Mouse (Mus musculus) midbrain, embryonic 15.5 days (tissue): ENCODE data around the gene Ndufs6. TPM values are rescaled to one million over a fixed set of nuclear protein-coding genes. Genes with fewer than 3 reads are reported as not detected.

Source experiments
- ATAC-seq: fragments of 200-750 bp; cut with Nextera tagmentation; replicated peaks from 2 replicates; pipeline ENCODE4 v1.8.0; 2017; ENCODE audit warnings: moderate TSS enrichment
- H3K27ac ChIP-seq: fragments of 300-500 bp; sonication (generic); 2 replicates; pipeline ENCODE4 v1.5.1; 2015; ENCODE audit warnings: mild to moderate bottlenecking, inconsistent platforms
- H3K27me3 ChIP-seq: fragments of 300-500 bp; sonication (generic); replicated peaks from 2 replicates; pipeline ENCODE4 v1.6.1; 2015; ENCODE audit warnings: inconsistent platforms
- H3K36me3 ChIP-seq: fragments of 300-500 bp; sonication (generic); replicated peaks from 2 replicates; pipeline ENCODE4 v1.6.1; 2015; ENCODE audit warnings: inconsistent platforms
- H3K4me1 ChIP-seq: fragments of 300-500 bp; sonication (generic); 2 replicates; pipeline ENCODE4 v1.6.1; 2015; ENCODE audit warnings: inconsistent platforms
- H3K4me2 ChIP-seq: fragments of 300-500 bp; sonication (generic); 2 replicates; pipeline ENCODE4 v1.6.1; 2015; ENCODE audit warnings: inconsistent platforms, mild to moderate bottlenecking, moderate library complexity
- H3K4me3 ChIP-seq: fragments of 300-500 bp; sonication (generic); 2 replicates; pipeline ENCODE4 v1.5.1; 2015; ENCODE audit warnings: mild to moderate bottlenecking, inconsistent platforms
- H3K9ac ChIP-seq: fragments of 300-500 bp; sonication (generic); 2 replicates; pipeline ENCODE4 v1.6.1; 2015; ENCODE audit warnings: mild to moderate bottlenecking, inconsistent platforms
- H3K9me3 ChIP-seq: fragments of 300-500 bp; sonication (generic); 2 replicates; pipeline ENCODE4 v1.6.1; 2016; ENCODE audit warnings: inconsistent platforms
- WGBS: fragments of 180-500 bp; shearing (Covaris S2); methylation state at CpG from one replicate; pipeline ENCODE4 v1.1.7; 2015; ENCODE audit warnings: mixed read lengths; 5-methylcytosine and 5-hydroxymethylcytosine counted together
- polyA plus RNA-seq: library from polyadenylated mRNA; unstranded; fragments of >200 nt; fragmentation: Nextera tagmentation; extraction: Ambion mirVana; gene quantifications from 2 replicates; pipeline ENCODE4 v1.2.1, GENCODE M21; 2015

Ndufs6 gene
- polyA plus RNA-seq, 1 experiment from 2014 or later: 410 TPM

GRCm38 (mm10) chr13:73345102-73345890, 17.0 kb upstream of the Ndufs6 start:
- no peak overlapping the region for H3K9ac ChIP-seq
- no peaks in the 10 kb centered on the region for H3K36me3 ChIP-seq
- WGBS: 80% methylated on average over 9 of the region's 9 CpGs
- H3K27me3 ChIP-seq: no peaks in the 10 kb centered on the region
- H3K4me3 ChIP-seq: no peak overlapping the region
- no peaks in the 10 kb centered on the region for H3K9me3 ChIP-seq
- ATAC-seq: no peak
- no peaks in the 10 kb centered on the region for H3K4me1 ChIP-seq
- no peak overlapping the region for H3K4me2 ChIP-seq
- H3K27ac ChIP-seq: no peak overlapping the region

DNA sequence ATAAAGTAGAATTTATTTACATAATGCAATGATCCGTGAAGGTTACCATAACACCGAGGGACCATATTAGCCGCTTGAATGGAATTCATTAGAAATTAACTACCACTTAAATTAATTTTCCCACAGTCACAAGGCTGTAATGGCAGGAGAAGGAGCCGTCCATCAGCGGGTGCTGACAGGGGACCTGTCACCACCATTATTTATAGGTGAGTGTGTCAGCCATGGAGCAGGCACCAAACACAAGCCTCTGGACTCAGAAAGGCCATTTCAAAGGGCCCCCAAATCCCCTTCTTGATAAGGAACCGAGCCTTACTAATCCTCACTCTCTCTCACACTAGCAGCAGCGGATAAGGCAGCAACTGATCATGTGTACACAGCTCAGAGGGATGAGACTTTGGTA, 8.4 kb upstream of the Ndufs6 start:
- no peaks in the 10 kb centered on the region for H3K9me3 ChIP-seq
- H3K9ac ChIP-seq: no peak overlapping the region
- no peak overlapping the region for H3K4me2 ChIP-seq
- H3K27ac ChIP-seq: no peak overlapping the region
- 50% methylated on average over 7 of the region's 7 CpGs for WGBS
- no peaks in the 10 kb centered on the region for H3K36me3 ChIP-seq
- no peak for ATAC-seq
- no peaks in the 10 kb centered on the region for H3K27me3 ChIP-seq
- H3K4me1 ChIP-seq: peaks cover 2% of the 10 kb centered on the region
- no peak overlapping the region for H3K4me3 ChIP-seq

- Histone ChIP-seq H3K4me1 (peaks cover 26% of the 10 kb centered on the region), H3K27ac (no peak overlapping the region), H3K36me3 (no peaks in the 10 kb centered on the region), H3K9me3 (no peaks in the 10 kb centered on the region), H3K27me3 (no peaks in the 10 kb centered on the region), H3K4me3 (peak overlapping the region; percentile 69), H3K9ac (peak overlapping the region; percentile 73), H3K4me2 (peak overlapping the region; percentile 88)
- ATAC-seq: no peak
- WGBS: 73% methylated on average over 3 of the region's 3 CpGs
These were observed 3.4 kb upstream of the Ndufs6 start for GRCm38 (mm10) chr13:73331736-73332135.

DNA sequence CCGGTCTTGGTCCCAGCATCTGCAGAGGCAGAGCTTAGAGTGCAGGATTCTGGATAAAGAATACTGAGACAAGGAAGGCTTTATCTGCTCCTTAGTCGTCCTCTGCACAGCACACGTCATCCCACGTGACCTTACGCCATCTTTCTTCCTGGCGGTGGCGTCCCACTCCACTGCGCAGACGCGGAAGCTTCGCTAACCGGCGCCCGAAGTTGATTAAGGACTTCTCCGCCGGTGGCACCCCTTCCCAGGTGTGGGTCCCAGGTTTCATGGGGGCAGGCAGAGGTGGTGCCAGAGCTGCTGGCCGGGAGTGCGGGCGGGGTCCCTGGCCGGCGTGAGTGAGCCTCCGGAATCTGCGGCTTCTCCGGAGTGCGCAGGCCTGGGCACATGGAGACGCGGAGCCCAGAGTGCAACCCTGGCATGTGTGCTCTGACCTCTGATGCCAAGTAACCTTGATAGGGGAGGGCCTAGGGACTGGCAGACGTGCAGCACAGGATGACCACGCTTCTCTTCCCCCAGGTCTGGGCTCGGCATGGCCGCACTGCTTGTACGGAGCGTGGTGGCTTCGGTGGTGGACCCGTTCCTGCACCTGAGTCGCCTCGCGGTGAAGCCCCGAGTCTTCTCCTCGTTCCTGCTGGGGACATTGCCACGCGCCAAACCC, 2.6 kb upstream of the Ndufs6 start:
- H3K27me3 ChIP-seq: no peaks in the 10 kb centered on the region
- H3K9me3 ChIP-seq: no peaks in the 10 kb centered on the region
- H3K27ac ChIP-seq: peak overlapping the region; percentile 82
- H3K4me2 ChIP-seq: peak overlapping the region; percentile 88
- under 1% methylated on average over 42 of the region's 42 CpGs for WGBS
- H3K4me1 ChIP-seq: peaks cover 30% of the 10 kb centered on the region
- peak overlapping the region; percentile 69 for H3K4me3 ChIP-seq
- peak overlapping the region; percentile 73 for H3K9ac ChIP-seq
- no peaks in the 10 kb centered on the region for H3K36me3 ChIP-seq
- ATAC-seq: peak; percentile 93

- ATAC-seq: no peak
- 96% methylated on average over 4 of the region's 4 CpGs for WGBS
- no peak overlapping the region for H3K9ac ChIP-seq
- no peak overlapping the region for H3K27ac ChIP-seq
- H3K9me3 ChIP-seq: no peaks in the 10 kb centered on the region
- peaks cover 13% of the 10 kb centered on the region for H3K4me1 ChIP-seq
- H3K4me2 ChIP-seq: no peak overlapping the region
- H3K27me3 ChIP-seq: no peaks in the 10 kb centered on the region
- peaks cover 14% of the 10 kb centered on the region for H3K36me3 ChIP-seq
- no peak overlapping the region for H3K4me3 ChIP-seq
These were observed 4.9 kb downstream of the Ndufs6 start for GRCm38 (mm10) chr13:73323406-73323805.

DNA sequence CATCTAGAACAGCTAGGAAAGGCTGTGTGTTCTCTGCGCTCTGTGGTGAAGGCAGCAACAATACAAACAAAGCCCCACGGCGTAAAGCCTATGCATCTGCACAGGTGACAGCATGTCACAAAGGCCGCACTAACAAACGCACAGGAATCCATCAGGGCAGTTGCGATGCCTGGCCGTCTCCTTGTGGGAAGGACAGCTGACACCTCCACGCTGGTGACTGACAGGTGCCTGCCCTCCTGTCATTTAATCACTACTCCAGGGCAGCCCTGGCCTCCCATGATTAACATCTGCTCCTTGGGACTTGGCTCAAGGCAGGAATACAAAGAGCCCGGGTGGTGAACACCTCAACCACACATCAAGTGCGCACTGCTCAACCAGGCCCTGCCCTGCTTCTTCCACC, 5.7 kb downstream of the Ndufs6 start:
- Histone ChIP-seq H3K9me3 (no peaks in the 10 kb centered on the region), H3K4me1 (peaks cover 11% of the 10 kb centered on the region), H3K4me2 (no peak overlapping the region), H3K9ac (no peak overlapping the region), H3K27ac (no peak overlapping the region), H3K36me3 (peaks cover 21% of the 10 kb centered on the region), H3K4me3 (no peak overlapping the region), H3K27me3 (no peaks in the 10 kb centered on the region)
- WGBS: 85% methylated on average over 10 of the region's 10 CpGs
- no peak for ATAC-seq

GRCm38 (mm10) chr13:73320048-73320447, 8.3 kb downstream of the Ndufs6 start:
- no peak for ATAC-seq
- Histone ChIP-seq H3K4me3 (no peak overlapping the region), H3K4me1 (no peaks in the 10 kb centered on the region), H3K27me3 (no peaks in the 10 kb centered on the region), H3K9ac (no peak overlapping the region), H3K4me2 (no peak overlapping the region), H3K36me3 (peaks cover 30% of the 10 kb centered on the region), H3K9me3 (no peaks in the 10 kb centered on the region; the same call in 1 of the 2 replicates), H3K27ac (no peak overlapping the region)
- 94% methylated on average over 4 of the region's 4 CpGs for WGBS

GRCm38 (mm10) chr13:73310183-73310929, 18.0 kb downstream of the Ndufs6 start:
- no peak overlapping the region for H3K4me3 ChIP-seq
- H3K4me1 ChIP-seq: peaks cover 12% of the 10 kb centered on the region
- 0 out of 2 replicates have a peak, but pooled peaks have one; percentile 27 for ATAC-seq
- no peak overlapping the region for H3K27ac ChIP-seq
- no peak overlapping the region for H3K9ac ChIP-seq
- H3K27me3 ChIP-seq: peaks cover 3% of the 10 kb centered on the region
- H3K9me3 ChIP-seq: no peaks in the 10 kb centered on the region
- no peak overlapping the region for H3K4me2 ChIP-seq
- H3K36me3 ChIP-seq: no peaks in the 10 kb centered on the region
- WGBS: 15% methylated on average over 8 of the region's 8 CpGs

GRCm38 (mm10) chr13:73306430-73306829, 21.9 kb downstream of the Ndufs6 start:
- Histone ChIP-seq H3K4me2 (no peak overlapping the region), H3K9me3 (no peaks in the 10 kb centered on the region), H3K4me3 (no peak overlapping the region), H3K36me3 (no peaks in the 10 kb centered on the region), H3K27me3 (peaks cover 3% of the 10 kb centered on the region), H3K9ac (no peak overlapping the region), H3K27ac (no peak overlapping the region), H3K4me1 (peaks cover 12% of the 10 kb centered on the region)
- ATAC-seq: no peak
- 32% methylated on average over 4 of the region's 4 CpGs for WGBS

DNA sequence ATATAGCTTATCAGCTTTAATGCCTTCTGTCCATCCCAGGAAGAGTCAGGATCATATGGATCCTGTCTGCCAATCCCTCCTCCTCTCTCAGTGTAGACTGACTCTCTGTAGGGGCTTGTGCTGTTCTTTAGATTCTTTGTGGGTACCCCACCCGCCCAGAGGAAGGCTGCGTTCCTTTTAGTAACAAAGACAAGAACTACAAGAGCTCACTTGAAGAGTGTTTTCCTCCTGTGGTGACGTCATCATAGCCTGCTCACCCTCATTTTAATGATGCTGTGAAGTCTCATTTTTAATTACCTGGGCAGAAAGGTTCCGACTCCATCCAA, 22.3 kb downstream of the Ndufs6 start:
- H3K9ac ChIP-seq: no peak overlapping the region
- no peak overlapping the region for H3K4me3 ChIP-seq
- 0 out of 2 replicates have a peak, but pooled peaks have one; percentile 34 for ATAC-seq
- no peaks in the 10 kb centered on the region for H3K36me3 ChIP-seq
- peaks cover 12% of the 10 kb centered on the region for H3K4me1 ChIP-seq
- H3K4me2 ChIP-seq: no peak overlapping the region
- H3K27me3 ChIP-seq: peaks cover 3% of the 10 kb centered on the region
- 30% methylated on average over 4 of the region's 4 CpGs for WGBS
- no peaks in the 10 kb centered on the region for H3K9me3 ChIP-seq
- H3K27ac ChIP-seq: no peak overlapping the region

- Histone ChIP-seq H3K4me2 (no peak overlapping the region), H3K9me3 (no peaks in the 10 kb centered on the region), H3K4me3 (no peak overlapping the region), H3K4me1 (peaks cover 12% of the 10 kb centered on the region), H3K27me3 (peaks cover 3% of the 10 kb centered on the region), H3K27ac (no peak overlapping the region), H3K36me3 (no peaks in the 10 kb centered on the region), H3K9ac (no peak overlapping the region)
- 14% methylated on average over 8 of the region's 8 CpGs for WGBS
- ATAC-seq: peak; percentile 31; the same call in 1 of the 2 replicates
These were observed 22.8 kb downstream of the Ndufs6 start for GRCm38 (mm10) chr13:73305398-73306084.

DNA sequence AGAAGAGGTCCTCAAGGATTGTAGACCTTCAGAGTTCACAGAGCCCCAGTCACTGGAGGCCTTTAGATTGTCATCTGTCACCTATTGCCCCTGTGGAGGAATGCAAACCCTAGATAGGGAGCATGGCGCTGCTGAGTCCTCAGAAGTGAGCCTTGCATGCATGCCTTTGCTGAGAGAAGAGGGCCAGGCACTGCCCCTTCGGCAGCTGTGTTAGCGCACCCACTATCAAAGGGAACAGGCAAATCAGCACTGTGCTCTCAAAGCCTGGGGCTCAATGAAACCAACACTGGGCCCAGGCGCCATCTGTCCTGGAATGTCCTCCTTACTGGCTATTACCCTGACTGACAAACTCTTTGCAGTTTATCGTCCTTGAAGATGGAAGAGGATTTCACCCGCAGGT, 23.6 kb downstream of the Ndufs6 start:
- H3K4me2 ChIP-seq: no peak overlapping the region
- no peak for ATAC-seq
- H3K9ac ChIP-seq: no peak overlapping the region
- H3K4me1 ChIP-seq: peaks cover 12% of the 10 kb centered on the region
- no peak overlapping the region for H3K4me3 ChIP-seq
- 49% methylated on average over 6 of the region's 6 CpGs for WGBS
- H3K9me3 ChIP-seq: no peaks in the 10 kb centered on the region
- H3K27me3 ChIP-seq: peaks cover 3% of the 10 kb centered on the region
- no peak overlapping the region for H3K27ac ChIP-seq
- H3K36me3 ChIP-seq: no peaks in the 10 kb centered on the region
